Mouse (Mus musculus) heart, adult 2 months (tissue): Measurements from ENCODE around the gene Mfn2. TPM values are rescaled to one million over a fixed set of nuclear protein-coding genes. Genes with fewer than 3 reads are reported as not detected.

Experiments used
- DNase-seq, 2 experiments: peaks; one replicate each; pipeline ENCODE4 v3.0.0; 2021
- H3K27ac ChIP-seq: fragments of 200-600 bp; 2 replicates; pipeline ENCODE4 v1.8.1; 2022
- H3K27me3 ChIP-seq: fragments of 200-500 bp; 2 replicates; pipeline ENCODE4 v1.6.1; 2012; ENCODE audit warnings: mild to moderate bottlenecking, low read length, inconsistent platforms, mixed read lengths; ENCODE audit not compliant: control insufficient read depth, insufficient read depth
- H3K36me3 ChIP-seq: fragments of 200-500 bp; 2 replicates; pipeline ENCODE4 v1.6.1; 2012; ENCODE audit warnings: low read length, inconsistent platforms; ENCODE audit not compliant: control insufficient read depth, insufficient read depth
- H3K4me1 ChIP-seq: fragments of 200-500 bp; 2 replicates; pipeline ENCODE4 v1.6.1; 2011; ENCODE audit warnings: low read length; ENCODE audit not compliant: control insufficient read depth, insufficient read depth
- H3K4me3 ChIP-seq: fragments of 200-600 bp; 2 replicates; pipeline ENCODE4 v1.8.1; 2022
- H3K79me2 ChIP-seq: fragments of 200-500 bp; replicated peaks from 2 replicates; pipeline ENCODE4 v1.6.1; 2012; ENCODE audit warnings: mild to moderate bottlenecking, inconsistent platforms, low read length, moderate library complexity, mixed read lengths; ENCODE audit not compliant: control insufficient read depth, insufficient read depth
- H3K9ac ChIP-seq: fragments of 200-500 bp; 2 replicates; pipeline ENCODE4 v1.6.1; 2012; ENCODE audit warnings: low read depth, mild to moderate bottlenecking, control low read depth, inconsistent platforms, low read length, mixed read lengths
- CTCF ChIP-seq: fragments of 200-600 bp; IDR thresholded peaks from 2 replicates; pipeline ENCODE4 v1.8.1; 2022; ENCODE audit warnings: antibody characterized with exemption, mild to moderate bottlenecking, moderate library complexity
- EP300 ChIP-seq: fragments of 200-500 bp; IDR thresholded peaks from 2 replicates; pipeline ENCODE4 v1.6.1; 2011; ENCODE audit warnings: low read depth, low read length, control low read depth; ENCODE audit not compliant: insufficient read depth
- POLR2A ChIP-seq: fragments of 200-500 bp; IDR thresholded peaks from 2 replicates; pipeline ENCODE4 v1.6.1; 2011; ENCODE audit warnings: mild to moderate bottlenecking, low read depth, low read length, control low read depth; ENCODE audit not compliant: insufficient read depth
- WGBS: fragments of 180-500 bp; shearing (Covaris S2); methylation state at CpG from one replicate; pipeline ENCODE4 v1.1.7; 2018; 5-methylcytosine and 5-hydroxymethylcytosine counted together
- intact Hi-C: fragments of 180-260 bp; cut with DNase I; formaldehyde crosslinking; loops from one replicate; pipeline ENCODE4 v1.15.1; 2025
- polyA plus RNA-seq: library from polyadenylated mRNA; depleted of rRNA; stranded (reverse); fragments of >200 nt; gene quantifications from 2 replicates; pipeline ENCODE4 v1.2.3, GENCODE M21; 2012
- total RNA-seq, 2 experiments: library from RNA; stranded (reverse); gene quantifications; 2 replicates each; pipeline ENCODE4 v1.2.3; 2021

Mfn2 gene
- total and polyA plus RNA-seq, 3 experiments: 395 to 697 (median 626) TPM

DNA sequence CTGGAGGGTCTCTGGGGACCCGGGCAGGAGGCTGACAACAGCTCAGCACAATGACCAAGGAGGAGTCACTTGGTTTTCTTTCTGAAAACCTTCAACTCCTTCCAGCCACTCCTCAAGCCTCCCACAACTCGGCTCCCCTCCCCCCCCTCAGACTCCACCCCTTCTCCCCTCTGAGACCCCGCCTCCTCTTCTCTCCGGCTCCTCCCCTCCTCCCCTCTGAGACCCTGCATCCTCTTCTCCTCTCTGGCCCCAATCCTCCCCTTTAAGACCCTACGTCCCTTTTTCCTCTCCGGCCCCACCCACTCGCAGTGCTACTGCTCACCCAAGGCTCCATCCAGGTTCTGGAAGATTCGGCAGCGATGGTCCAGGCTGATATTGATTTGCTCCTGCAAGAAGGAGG lies 23.6 kb upstream of the Mfn2 start:
- Histone ChIP-seq H3K4me3 (no peak overlapping the region), H3K27me3 (no peaks in the 10 kb centered on the region), H3K79me2 (no peaks in the 10 kb centered on the region; the same call in 1 of the 2 replicates), H3K36me3 (no peaks in the 10 kb centered on the region), H3K4me1 (peaks cover 8% of the 10 kb centered on the region), H3K9ac (no peak overlapping the region), H3K27ac (peak overlapping the region; percentile 20; the same call in 1 of the 2 replicates)
- no peak for DNase-seq
- 51% methylated on average over 9 of the region's 9 CpGs for WGBS
- TF ChIP-seq EP300 (no peak), POLR2A (no peak), CTCF (no peak)
- intact Hi-C loops: no loop called here

GRCm38 (mm10) chr4:147927705-147928104 lies 23.2 kb upstream of the Mfn2 start:
- no peak overlapping the region for H3K9ac ChIP-seq
- TF ChIP-seq EP300: no peak
- no peak for TF ChIP-seq CTCF
- 0 out of 2 replicates have a peak, but pooled peaks have one; percentile 14 for TF ChIP-seq POLR2A
- H3K4me3 ChIP-seq: no peak overlapping the region
- peaks cover 4% of the 10 kb centered on the region for H3K4me1 ChIP-seq
- H3K79me2 ChIP-seq: no peaks in the 10 kb centered on the region; the same call in 1 of the 2 replicates
- H3K27ac ChIP-seq: peak overlapping the region; percentile 20; the same call in 1 of the 2 replicates
- intact Hi-C loops: no loop called here
- WGBS: 41% methylated on average over 8 of the region's 8 CpGs
- H3K27me3 ChIP-seq: no peaks in the 10 kb centered on the region
- H3K36me3 ChIP-seq: no peaks in the 10 kb centered on the region
- peak; percentile 60 to 71 for DNase-seq

- no peaks in the 10 kb centered on the region for H3K27me3 ChIP-seq
- H3K27ac ChIP-seq: no peak overlapping the region
- no peak overlapping the region for H3K9ac ChIP-seq
- no peaks in the 10 kb centered on the region; the same call in 1 of the 2 replicates for H3K79me2 ChIP-seq
- DNase-seq: no peak
- H3K36me3 ChIP-seq: no peaks in the 10 kb centered on the region
- H3K4me3 ChIP-seq: no peak overlapping the region
- intact Hi-C loops: no loop called here
- H3K4me1 ChIP-seq: no peaks in the 10 kb centered on the region
- TF ChIP-seq POLR2A (no peak), CTCF (no peak), EP300 (no peak)
- WGBS: 46% methylated on average over 11 of the region's 11 CpGs
These were observed 17.8 kb upstream of the Mfn2 start for GRCm38 (mm10) chr4:147922341-147922740.

DNA sequence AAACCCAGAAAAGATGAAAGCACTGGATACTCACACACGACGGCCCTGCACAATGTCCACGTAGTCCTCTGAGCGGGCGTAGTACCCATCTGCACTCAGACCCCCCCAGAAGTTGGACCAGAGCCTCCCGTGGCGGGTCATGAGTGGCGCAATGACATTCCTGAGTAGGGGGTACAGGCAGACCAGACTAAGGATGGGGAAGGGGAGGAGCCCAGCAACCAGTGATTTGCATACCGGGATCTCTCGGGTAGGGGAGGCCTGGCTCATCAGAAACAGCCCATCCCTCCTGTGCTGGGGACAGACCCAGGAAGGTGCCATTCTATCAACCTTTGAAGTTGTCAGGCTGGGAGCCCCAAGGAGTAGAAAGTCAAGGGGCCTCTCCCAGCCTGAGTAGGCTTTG lies 16.5 kb upstream of the Mfn2 start:
- Histone ChIP-seq H3K79me2 (no peaks in the 10 kb centered on the region), H3K27me3 (no peaks in the 10 kb centered on the region), H3K36me3 (no peaks in the 10 kb centered on the region), H3K9ac (no peak overlapping the region), H3K4me1 (no peaks in the 10 kb centered on the region), H3K4me3 (no peak overlapping the region), H3K27ac (no peak overlapping the region)
- no peak for TF ChIP-seq CTCF
- no peak for TF ChIP-seq POLR2A
- no peak for TF ChIP-seq EP300
- DNase-seq: no peak
- intact Hi-C loops: no loop called here
- 79% methylated on average over 10 of the region's 10 CpGs for WGBS

DNA sequence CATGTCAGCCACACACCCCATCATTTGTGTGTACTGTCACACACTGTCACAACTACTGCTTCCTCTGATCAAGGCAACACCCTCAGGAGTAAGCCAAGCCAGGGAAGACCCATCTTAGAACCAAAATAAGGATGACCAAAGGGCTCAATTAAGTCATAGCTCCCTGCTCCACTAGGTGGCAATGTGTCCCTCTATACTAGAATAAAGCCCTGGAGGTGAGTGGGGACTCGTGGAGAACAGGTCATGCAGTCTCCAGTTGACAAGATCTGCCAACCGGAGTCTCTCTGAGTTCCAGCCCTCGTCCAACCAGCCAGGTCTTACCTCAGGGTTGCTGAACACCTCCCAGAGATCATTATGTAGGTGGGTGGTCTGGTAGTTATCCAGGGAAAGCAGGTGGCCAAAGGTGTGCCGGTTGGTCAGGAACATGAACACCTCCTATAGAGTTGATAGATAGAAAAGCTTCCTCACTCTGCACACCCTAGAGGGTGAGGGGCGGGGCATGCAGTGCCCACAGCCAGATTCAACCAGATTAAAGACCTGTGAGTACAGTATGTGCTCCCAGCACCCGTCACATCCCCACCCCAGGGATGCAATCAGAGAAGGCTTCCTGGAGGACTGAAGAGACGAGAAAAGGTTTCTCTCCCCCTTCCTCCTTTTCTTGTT lies 14.1 kb upstream of the Mfn2 start:
- no peak for DNase-seq
- no peak for TF ChIP-seq POLR2A
- TF ChIP-seq CTCF: peak; percentile 78
- no peak for TF ChIP-seq EP300
- Histone ChIP-seq H3K4me1 (no peaks in the 10 kb centered on the region), H3K9ac (no peak overlapping the region), H3K36me3 (no peaks in the 10 kb centered on the region), H3K27me3 (no peaks in the 10 kb centered on the region), H3K27ac (no peak overlapping the region), H3K79me2 (no peaks in the 10 kb centered on the region), H3K4me3 (no peak overlapping the region)
- 58% methylated on average over 7 of the region's 7 CpGs for WGBS
- intact Hi-C loops: loop anchor here (2.0 kb wide), 1 partner anchor 34 kb away; no protein-coding TSS in a partner anchor

DNA sequence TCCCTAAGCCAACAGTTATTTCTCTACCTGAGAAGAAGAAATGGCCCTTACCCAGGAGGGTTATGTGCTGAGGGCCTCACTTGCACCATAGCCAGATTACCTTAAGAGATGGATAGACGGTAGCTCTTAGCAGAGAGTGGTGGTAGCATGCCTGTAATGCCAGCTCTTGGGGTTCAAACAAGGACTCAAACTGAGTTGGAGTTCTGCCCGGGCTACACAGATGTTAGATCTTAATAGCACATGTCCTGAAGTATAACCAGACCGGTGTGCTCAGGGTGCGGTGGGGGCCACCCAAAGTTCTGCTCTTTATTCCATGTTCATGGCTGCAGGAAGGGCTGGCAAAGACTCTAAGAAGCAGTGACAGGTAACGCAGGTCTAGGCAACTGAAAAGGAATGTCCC lies 5.0 kb upstream of the Mfn2 start:
- TF ChIP-seq CTCF: no peak
- no peak for TF ChIP-seq EP300
- TF ChIP-seq POLR2A: no peak

More for the DNA sequence above, 5.0 kb upstream of the Mfn2 start:
- Histone ChIP-seq H3K79me2 (no peaks in the 10 kb centered on the region), H3K4me1 (peaks cover 9% of the 10 kb centered on the region), H3K27ac (no peak overlapping the region), H3K27me3 (no peaks in the 10 kb centered on the region), H3K4me3 (no peak overlapping the region), H3K9ac (no peak overlapping the region), H3K36me3 (no peaks in the 10 kb centered on the region; the same call in 1 of the 2 replicates)
- 64% methylated on average over 5 of the region's 5 CpGs for WGBS
- intact Hi-C loops: no loop called here
- DNase-seq: peak in 1 of 2 experiments; percentile 46
